Mouse (Mus musculus): ENCODE results near the gene Lrsam1.

Gene Lrsam1

GRCm38 (mm10) chr2:32926330-32927075, 34.9 kb downstream of the Lrsam1 start:
- DNase-seq (ENCODE audit: low read depth) = no peak

DNA sequence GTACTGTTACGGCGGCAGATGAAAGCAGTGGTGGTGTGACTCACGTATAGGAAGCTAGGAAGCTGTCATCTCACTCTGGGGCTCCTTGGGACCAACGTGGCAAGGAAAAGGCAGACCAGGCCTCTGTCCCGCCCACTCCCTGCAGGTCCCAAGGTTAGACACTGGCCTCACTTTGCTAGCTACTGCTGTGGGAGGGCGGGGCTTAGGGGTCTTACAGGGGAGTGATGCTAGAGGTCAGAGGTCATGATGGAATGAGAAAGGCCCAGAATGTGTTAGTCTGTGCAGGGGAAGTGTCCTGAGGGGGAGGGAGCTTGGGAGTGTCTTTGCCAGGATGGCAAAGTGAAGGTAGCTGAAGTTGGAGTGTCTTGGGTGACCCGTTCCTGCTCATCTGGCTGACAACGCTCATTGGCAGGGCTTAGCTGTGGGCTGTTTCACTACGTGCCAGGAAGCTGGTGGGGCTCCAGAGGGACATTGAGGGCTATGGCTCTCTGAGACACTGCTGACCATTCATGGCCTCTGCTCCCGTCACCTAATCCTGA, 37.0 kb downstream of the Lrsam1 start:
- no peak for DNase-seq (ENCODE audit: low read depth)

DNA sequence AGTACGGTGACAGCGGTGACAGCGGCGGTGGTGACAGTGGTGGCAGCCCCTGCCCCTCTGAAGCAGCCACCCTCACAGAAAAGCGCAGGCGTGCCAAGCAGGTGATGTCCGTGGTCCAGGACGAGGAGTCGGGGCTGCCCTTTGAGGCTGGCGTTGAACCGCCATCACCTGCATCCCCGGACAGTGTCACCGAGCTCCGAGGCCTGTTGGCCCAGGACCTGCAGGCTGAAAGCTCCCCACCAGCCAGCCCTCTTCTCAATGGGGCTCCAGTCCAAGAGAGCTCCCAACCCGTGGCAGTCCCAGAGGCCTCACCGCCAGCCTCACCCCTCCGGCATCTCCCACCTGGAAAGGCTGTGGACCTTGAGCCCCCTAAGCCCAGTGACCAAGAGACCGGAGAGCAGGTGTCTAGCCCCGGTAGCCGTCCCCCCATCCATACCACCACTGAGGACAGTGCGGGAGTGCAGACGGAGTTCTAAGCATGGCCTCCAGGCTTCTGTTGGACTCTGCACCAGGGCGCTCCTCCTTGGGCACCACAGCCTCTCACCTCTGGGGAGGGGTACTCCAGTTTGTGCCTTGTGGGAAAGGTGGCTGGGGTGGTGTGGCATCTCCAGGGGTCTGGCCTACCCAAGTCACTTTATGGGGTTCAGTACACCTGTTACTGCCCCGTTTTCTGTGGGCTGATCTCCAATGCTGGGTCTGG, 37.7 kb downstream of the Lrsam1 start:
- DNase-seq (ENCODE audit: low read depth) = no peak

DNA sequence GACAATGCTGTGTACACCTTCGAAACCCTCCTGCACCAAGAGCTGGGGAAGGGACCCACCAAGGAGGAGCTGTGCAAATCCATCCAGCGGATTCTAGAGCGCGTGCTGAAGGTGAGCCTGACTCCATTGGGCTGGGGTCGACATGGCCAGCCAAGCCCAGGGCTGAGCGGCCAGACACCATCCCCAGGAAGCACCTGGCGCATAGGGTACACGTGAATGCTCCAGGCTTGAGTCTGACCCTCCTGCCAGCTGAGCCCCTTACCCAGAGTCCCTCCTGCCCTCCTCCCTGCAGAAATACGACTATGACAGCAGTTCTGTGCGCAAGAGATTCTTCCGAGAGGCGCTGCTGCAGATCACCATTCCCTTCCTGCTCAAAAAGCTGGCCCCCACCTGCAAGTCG, 38.9 kb downstream of the Lrsam1 start:
- DNase-seq (ENCODE audit: low read depth) = no peak

- no peak for DNase-seq (ENCODE audit: low read depth)
Measured at GRCm38 (mm10) chr2:32921801-32922380, 39.5 kb downstream of the Lrsam1 start.

- no peak for DNase-seq (ENCODE audit: low read depth)
Measured at GRCm38 (mm10) chr2:32921235-32921634, 40.2 kb downstream of the Lrsam1 start.

DNA sequence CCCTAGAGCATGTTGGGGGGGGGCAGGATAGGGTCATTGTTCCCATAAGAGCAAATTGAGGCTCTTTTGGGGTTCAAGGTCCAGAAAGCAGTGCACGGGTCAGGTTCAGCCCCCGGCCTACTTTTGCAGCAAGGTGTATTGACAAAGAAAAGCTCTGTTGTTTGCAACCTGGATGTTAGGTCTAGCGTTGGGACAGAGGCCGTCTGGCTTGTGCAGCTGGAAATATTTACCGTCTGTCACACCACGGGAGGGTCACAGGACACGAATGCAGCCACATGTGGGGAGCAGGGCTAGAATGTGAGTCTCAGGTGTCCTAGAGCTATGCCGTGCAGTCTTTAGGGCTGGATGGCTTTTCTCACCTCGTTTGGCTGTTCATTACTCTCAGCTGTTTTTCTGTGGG, 43.0 kb downstream of the Lrsam1 start:
- no peak for DNase-seq (ENCODE audit: low read depth)

GRCm38 (mm10) chr2:32917526-32917925, 43.9 kb downstream of the Lrsam1 start:
- DNase-seq (ENCODE audit: low read depth) = peak; percentile 94

- no peak for DNase-seq (ENCODE audit: low read depth)
Measured at GRCm38 (mm10) chr2:32914896-32915295, 46.5 kb downstream of the Lrsam1 start.

DNA sequence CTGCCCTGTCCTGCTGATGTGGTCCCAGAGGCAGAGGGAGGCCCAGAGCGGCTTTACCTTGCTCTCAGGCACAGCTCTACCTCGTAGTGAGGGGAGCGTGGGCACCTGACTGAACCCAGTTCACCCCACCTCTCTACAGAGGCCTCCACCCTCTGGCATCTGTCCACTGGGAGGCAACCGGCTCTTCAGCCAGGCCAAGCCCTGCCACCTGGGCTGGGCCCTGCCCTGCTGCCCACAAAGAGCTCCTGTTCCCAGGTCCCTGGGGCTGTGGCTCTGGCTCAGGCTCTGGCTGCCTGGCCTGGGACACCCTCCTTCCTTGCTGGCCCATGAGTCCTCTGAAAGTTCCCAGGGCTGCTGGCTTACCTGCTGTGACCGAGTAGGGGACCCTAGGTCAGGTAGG, 47.1 kb downstream of the Lrsam1 start:
- no peak for DNase-seq (ENCODE audit: low read depth)

- peak; percentile 96 for DNase-seq (ENCODE audit: low read depth)
Measured at GRCm38 (mm10) chr2:32912210-32912804, 49.1 kb downstream of the Lrsam1 start.

DNA sequence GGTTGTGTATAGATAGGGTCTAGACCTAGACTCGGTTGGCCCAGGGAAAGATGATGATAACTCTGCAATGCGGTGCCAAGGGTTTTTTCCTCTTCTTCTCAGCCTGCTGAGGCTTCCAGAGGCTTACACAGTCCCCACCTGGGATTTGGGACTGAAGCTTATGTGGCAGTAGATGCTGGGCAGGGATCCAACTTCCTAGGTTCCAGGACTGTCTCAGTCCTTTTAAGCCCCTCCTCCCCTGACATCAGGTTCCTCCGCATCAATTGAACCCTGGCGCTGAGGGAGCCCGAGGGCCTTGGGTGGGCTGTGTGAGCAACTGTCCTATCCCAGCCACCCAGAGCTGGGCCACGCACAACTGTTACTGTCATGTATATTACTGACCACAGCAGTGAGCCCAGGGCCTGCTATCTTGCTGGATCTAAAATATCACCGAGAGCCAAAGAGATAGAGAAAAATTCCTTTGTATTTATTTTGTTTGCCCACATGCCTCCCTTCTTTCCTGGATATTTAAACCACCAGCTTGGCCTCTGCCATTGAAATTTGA, 49.7 kb downstream of the Lrsam1 start:
- DNase-seq (ENCODE audit: low read depth) = no peak

DNA sequence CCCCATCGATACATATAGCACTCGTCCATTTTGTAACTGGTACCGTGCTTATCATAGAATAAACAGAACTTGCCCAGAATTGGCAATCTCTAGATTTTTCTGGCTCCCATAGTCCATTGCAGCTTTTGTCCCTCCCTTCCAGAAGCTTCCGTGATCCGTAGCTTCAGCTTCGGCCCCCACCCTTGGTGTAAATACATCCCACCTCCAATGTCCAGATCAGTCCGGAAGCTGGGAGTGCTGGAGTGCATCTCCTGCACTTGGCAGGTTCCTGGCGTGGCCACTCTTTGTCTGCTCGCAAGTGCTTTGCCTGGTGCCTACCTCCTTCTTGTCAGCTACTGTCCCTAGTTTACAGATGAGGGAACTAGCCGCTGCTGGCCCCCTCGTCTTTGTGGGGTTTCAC, 52.6 kb downstream of the Lrsam1 start:
- DNase-seq (ENCODE audit: low read depth) = no peak

DNA sequence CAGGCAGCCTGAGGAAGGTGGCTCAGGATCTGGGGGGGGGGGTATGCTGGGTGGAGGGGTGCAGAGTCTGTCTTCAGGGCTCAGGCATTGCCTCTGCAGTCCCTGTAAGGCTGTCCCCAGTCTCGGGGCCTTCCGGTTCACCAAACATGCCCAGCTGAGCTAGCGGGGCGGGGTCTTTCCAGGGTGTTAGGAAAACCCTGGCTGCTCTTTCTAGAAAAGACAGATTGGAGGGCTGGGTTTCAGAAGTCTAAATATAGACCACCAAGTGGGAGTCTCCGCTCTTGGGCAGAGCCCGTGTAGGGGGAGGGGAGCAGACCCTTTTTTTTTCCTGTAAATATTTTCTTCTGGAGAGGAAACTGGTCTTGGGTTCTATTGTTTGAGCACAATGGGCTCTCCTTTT, 53.1 kb downstream of the Lrsam1 start:
- no peak for DNase-seq (ENCODE audit: low read depth)

GRCm38 (mm10) chr2:32907442-32907841, 54.0 kb downstream of the Lrsam1 start:
- DNase-seq (ENCODE audit: low read depth) = no peak

DNA sequence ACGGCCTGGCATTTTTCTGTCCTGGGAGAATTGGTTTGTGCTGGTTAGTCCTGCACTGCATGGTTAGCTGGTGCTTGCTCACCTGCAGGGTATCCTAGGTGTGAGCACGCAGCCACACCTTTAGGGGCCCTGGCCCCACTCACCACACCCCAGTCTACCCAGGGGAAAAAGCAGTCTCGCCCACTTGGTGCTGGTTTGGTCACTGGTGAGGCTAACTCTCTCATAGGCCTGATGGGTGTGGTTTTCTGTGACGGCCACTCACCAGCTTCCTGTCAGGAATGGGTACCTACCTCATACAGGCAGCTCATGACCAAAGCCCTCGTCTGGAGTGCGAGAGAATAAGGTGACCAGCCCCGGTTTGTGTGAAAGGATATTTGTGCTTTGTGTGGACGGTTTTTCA, 56.1 kb downstream of the Lrsam1 start:
- no peak for DNase-seq (ENCODE audit: low read depth)

GRCm38 (mm10) chr2:32904637-32905036, 56.8 kb downstream of the Lrsam1 start:
- no peak for DNase-seq (ENCODE audit: low read depth)

- DNase-seq (ENCODE audit: low read depth) = no peak
Measured at GRCm38 (mm10) chr2:32903470-32903869, 57.9 kb downstream of the Lrsam1 start.

DNA sequence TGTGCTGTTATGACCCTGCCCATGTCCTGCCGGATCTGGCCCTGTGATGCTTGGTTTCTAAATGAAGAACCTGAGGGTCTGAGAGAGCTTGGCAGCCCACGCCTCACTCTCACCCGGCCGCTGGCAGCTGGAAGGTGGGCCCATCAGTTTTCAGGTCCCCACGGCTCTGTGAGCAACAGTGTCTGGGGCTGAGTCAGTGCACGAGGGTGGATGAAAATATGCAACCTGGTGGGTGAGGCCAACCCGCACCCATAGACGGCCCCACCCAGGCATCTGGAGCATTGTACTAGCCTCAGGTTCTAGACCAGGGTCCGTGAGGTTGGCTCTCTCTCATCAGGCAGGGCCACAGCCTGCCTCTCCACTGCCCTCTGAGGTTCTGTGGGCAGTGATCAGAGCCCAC, 59.3 kb downstream of the Lrsam1 start:
- DNase-seq (ENCODE audit: low read depth) = no peak

DNA sequence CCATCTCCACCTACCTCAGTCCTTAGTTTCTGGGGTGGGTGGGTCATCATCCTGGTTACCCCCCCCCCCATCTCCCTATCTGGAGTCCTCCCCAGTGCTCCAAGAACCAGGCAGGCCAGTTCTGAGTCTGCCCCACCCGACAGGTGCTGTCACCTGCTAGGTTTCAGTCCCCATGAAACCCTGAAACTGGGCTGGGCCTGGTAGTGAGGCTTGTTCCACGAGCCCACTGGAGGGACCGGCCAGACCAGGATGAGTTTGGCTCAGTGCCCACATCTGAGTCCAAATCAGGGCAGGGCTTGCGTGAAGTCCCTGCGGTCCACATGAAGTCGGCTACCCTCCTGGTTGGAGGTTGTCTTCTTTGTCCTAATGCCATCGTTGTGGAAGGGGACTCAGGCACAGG, 62.4 kb downstream of the Lrsam1 start:
- DNase-seq (ENCODE audit: low read depth) = no peak

GRCm38 (mm10) chr2:32896507-32897147, 64.8 kb downstream of the Lrsam1 start:
- DNase-seq (ENCODE audit: low read depth) = no peak

DNA sequence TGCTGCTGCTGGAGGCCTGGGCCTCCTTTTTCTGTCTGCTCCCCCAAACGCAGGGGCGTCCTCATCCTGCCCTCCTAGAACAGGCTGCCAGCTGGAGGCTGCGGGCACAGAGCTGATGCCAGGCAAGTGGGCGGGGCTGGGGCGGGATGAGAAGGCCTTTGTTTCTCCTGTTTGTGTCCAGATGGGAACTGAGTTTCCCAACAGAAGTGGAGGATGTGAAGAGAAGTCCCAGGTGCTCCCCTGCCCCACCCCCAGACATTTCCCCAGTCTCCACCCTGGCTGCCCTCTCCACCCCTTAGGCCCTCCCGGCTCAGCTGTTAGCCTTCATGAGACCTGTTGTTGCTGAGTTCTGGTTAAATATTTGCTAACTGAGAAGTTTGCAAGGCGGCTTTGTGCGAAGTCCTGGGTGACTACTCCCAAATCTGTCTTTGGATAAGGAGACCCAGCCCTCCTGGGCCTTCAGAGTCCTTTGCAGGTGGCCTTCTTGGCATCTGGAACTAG, 65.8 kb downstream of the Lrsam1 start:
- DNase-seq (ENCODE audit: low read depth) = no peak

Measured in induced T-regulatory cell, adult 2 months (primary cell).